Mouse (Mus musculus) neural tube, embryonic 12.5 days (tissue): Measurements from ENCODE around the gene Aph1a. TPM values are rescaled to one million over a fixed set of nuclear protein-coding genes. Genes with fewer than 3 reads are reported as not detected.

ENCODE experiments used
- ATAC-seq: fragments of 200-750 bp; cut with Nextera tagmentation; 2 replicates; pipeline ENCODE4 v1.8.0; 2017; ENCODE audit warnings: low read depth, mild to moderate bottlenecking, moderate TSS enrichment, moderate library complexity; ENCODE audit not compliant: low FRiP score
- H3K27ac ChIP-seq: fragments of 300-500 bp; sonication (generic); 2 replicates; pipeline ENCODE4 v1.5.1; 2016
- H3K27me3 ChIP-seq: fragments of 300-500 bp; sonication (generic); replicated peaks from 2 replicates; pipeline ENCODE4 v1.6.1; 2016; ENCODE audit warnings: mild to moderate bottlenecking
- H3K36me3 ChIP-seq: fragments of 300-500 bp; sonication (generic); 2 replicates; pipeline ENCODE4 v1.6.1; 2016; ENCODE audit warnings: mild to moderate bottlenecking
- H3K4me1 ChIP-seq: fragments of 300-500 bp; sonication (generic); 2 replicates; pipeline ENCODE4 v1.6.1; 2016
- H3K4me2 ChIP-seq: fragments of 300-500 bp; sonication (generic); replicated peaks from 2 replicates; pipeline ENCODE4 v1.6.1; 2016; ENCODE audit warnings: mild to moderate bottlenecking
- H3K4me3 ChIP-seq: fragments of 300-500 bp; sonication (generic); 2 replicates; pipeline ENCODE4 v1.5.1; 2016
- H3K9ac ChIP-seq: fragments of 300-500 bp; sonication (generic); 2 replicates; pipeline ENCODE4 v1.6.1; 2016; ENCODE audit warnings: mild to moderate bottlenecking
- H3K9me3 ChIP-seq: fragments of 300-500 bp; sonication (generic); 2 replicates; pipeline ENCODE4 v1.6.1; 2016; ENCODE audit warnings: mild to moderate bottlenecking
- WGBS: fragments of 180-500 bp; shearing (Covaris S2); methylation state at CpG from one replicate; pipeline ENCODE4 v1.1.7; 2016; 5-methylcytosine and 5-hydroxymethylcytosine counted together
- polyA plus RNA-seq: library from polyadenylated mRNA; unstranded; fragments of >200 nt; fragmentation: Nextera tagmentation; extraction: Ambion mirVana; gene quantifications from 2 replicates; pipeline ENCODE4 v1.2.1, GENCODE M21; 2016

Aph1a gene
- polyA plus RNA-seq, 1 experiment from 2014 or later: 26.9 TPM

DNA sequence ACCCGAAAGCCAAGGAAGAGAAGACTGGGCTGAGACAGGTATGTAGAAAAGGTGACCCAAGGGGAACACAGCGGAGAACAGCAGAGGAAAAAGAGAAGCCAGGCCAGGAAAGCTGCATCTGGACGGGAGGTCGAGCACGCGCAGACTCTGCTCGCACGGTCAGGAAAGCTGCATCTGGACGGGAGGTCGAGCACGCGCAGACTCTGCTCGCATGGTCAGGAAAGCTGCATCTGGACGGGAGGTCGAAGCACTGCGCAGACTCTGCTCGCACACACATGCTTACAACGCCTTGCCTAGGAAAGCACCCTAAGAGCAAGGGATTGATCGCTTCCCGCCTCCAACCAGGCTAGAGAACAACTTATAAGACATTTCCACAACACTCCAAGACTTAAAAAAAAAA lies 28.2 kb upstream of the Aph1a start:
- ATAC-seq: no peak
- H3K27me3 ChIP-seq: no peaks in the 10 kb centered on the region
- no peaks in the 10 kb centered on the region for H3K9me3 ChIP-seq
- WGBS: 95% methylated on average over 20 of the region's 20 CpGs
- peaks cover 5% of the 10 kb centered on the region; the same call in 1 of the 2 replicates for H3K4me1 ChIP-seq
- H3K4me3 ChIP-seq: no peak overlapping the region
- no peak overlapping the region for H3K9ac ChIP-seq
- H3K36me3 ChIP-seq: peaks cover 44% of the 10 kb centered on the region
- H3K27ac ChIP-seq: no peak overlapping the region
- no peak overlapping the region for H3K4me2 ChIP-seq

DNA sequence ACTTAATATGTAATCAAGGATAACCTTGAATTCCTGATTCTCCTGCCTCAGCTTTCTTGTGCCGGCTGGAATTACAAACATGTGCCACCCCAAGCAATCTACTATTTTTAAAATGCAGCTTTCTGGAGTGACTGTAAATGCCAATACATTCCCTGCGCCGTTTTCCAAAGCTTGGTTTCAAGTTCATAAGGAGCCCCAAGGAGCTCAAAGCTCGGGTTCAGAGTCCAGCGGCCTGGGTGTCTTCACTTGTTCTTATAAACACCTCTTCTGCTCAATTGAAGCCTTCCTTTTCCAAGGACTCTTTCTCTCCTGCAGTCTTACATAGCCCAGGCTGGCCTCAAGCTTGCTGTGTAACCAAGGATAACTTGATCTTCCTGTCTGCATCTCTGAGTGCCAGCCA lies 27.7 kb upstream of the Aph1a start:
- Histone ChIP-seq H3K4me2 (no peak overlapping the region), H3K4me1 (peaks cover 7% of the 10 kb centered on the region; the same call in 1 of the 2 replicates), H3K4me3 (no peak overlapping the region), H3K27ac (no peak overlapping the region), H3K9me3 (no peaks in the 10 kb centered on the region), H3K27me3 (no peaks in the 10 kb centered on the region), H3K9ac (no peak overlapping the region), H3K36me3 (peaks cover 44% of the 10 kb centered on the region)
- 97% methylated on average over 5 of the region's 5 CpGs for WGBS
- no peak for ATAC-seq

DNA sequence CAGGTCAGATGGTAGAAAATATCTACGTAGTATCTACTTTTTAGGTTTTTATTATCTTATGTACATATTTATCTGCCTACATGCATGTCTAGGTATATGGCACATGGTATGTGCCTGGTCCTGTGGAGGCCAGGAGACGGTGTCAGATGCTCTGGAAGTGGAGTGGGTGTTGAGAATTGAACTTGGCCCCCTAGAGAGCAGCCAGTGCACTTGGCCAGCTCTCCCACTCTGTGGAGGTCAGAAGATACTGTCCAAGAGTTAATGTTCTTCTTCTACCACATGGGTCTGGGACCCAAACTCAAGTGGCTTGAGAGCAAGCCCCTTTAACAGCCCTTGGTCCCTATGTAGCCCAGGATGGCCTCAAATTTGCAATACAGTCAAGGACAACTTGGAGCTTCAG lies 26.4 kb upstream of the Aph1a start:
- H3K9me3 ChIP-seq: no peaks in the 10 kb centered on the region
- no peak for ATAC-seq
- 94% methylated on average over 2 of the region's 2 CpGs for WGBS
- 0 out of 2 replicates have a peak overlapping the region, but pooled peaks have one; percentile 26 for H3K9ac ChIP-seq
- H3K4me1 ChIP-seq: peaks cover 15% of the 10 kb centered on the region
- H3K4me3 ChIP-seq: no peak overlapping the region
- H3K27ac ChIP-seq: no peak overlapping the region
- peaks cover 44% of the 10 kb centered on the region for H3K36me3 ChIP-seq
- H3K4me2 ChIP-seq: no peak overlapping the region
- no peaks in the 10 kb centered on the region for H3K27me3 ChIP-seq

DNA sequence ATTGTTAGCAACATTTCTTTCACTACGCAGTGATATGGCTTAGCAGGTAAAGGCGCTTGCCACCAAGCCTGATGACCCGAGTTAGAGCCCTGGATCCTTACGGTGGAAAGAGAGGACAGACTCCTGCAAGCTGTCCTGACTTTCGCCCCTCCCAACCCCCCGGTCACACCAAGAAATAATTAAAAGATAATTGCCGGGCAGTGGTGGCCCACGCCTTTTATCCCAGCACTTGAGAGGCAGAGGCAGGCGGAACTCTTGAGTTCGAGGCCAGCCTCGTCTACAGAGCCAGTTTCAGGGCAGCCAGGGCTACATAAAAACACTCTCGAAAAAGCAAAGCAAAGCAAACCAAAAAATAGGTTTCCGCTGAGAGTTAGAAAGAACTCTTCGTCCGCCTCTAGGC lies 22.8 kb upstream of the Aph1a start:
- peaks cover 16% of the 10 kb centered on the region for H3K4me1 ChIP-seq
- peak overlapping the region; percentile 64 for H3K4me3 ChIP-seq
- no peak overlapping the region for H3K27ac ChIP-seq
- peak overlapping the region; percentile 78 for H3K9ac ChIP-seq
- H3K27me3 ChIP-seq: no peaks in the 10 kb centered on the region
- peak; percentile 72 for ATAC-seq
- H3K36me3 ChIP-seq: peaks cover 24% of the 10 kb centered on the region
- no peaks in the 10 kb centered on the region for H3K9me3 ChIP-seq
- H3K4me2 ChIP-seq: peak overlapping the region; percentile 78
- 8% methylated on average over 15 of the region's 15 CpGs for WGBS

DNA sequence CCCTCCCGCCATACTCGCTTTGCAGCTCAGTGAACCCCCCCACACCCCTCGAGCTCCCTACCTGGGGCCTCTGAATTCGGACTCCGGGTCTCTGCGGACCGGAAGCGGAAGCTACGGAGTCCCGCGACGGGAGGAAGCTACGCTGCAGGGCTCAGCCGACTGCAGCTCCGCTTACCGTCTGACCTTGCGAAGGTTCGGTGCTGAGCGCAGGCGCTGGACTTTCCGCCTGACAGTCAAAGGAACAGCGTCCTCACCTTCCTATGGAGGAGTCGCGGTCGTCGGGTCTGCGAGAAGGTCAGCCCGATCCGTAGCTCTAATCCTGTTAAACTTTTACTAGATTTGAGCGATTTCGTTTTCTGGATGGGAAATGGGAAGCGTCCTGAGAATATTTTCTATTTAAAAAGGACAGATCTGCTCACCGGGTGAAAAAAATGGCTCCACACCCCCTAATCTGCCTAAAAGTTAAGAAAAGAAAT lies 22.3 kb upstream of the Aph1a start, which contains the start of gene Mrps21:
TSS of gene Mrps21 (minus strand) at position 128 of the 476 bp plus-strand sequence.
- Histone ChIP-seq H3K36me3 (peaks cover 24% of the 10 kb centered on the region), H3K4me1 (peaks cover 16% of the 10 kb centered on the region), H3K27me3 (no peaks in the 10 kb centered on the region), H3K27ac (no peak within 1 kb of the TSS), H3K9me3 (no peaks in the 10 kb centered on the region), H3K9ac (peak within 1 kb of the TSS; percentile 78), H3K4me2 (peak within 1 kb of the TSS; percentile 78), H3K4me3 (peak within 1 kb of the TSS; percentile 64)
- peak; percentile 94 for ATAC-seq
- under 1% methylated on average over 33 of the region's 33 CpGs for WGBS

GRCm38 (mm10) chr3:95872048-95872447 lies 21.7 kb upstream of the Aph1a start:
- 80% methylated on average over 7 of the region's 7 CpGs for WGBS
- H3K9me3 ChIP-seq: no peaks in the 10 kb centered on the region
- peak overlapping the region; percentile 78 for H3K4me2 ChIP-seq
- H3K36me3 ChIP-seq: peaks cover 24% of the 10 kb centered on the region
- H3K4me3 ChIP-seq: peak overlapping the region; percentile 64
- peaks cover 16% of the 10 kb centered on the region for H3K4me1 ChIP-seq
- H3K9ac ChIP-seq: peak overlapping the region; percentile 78; the same call in 1 of the 2 replicates
- no peak overlapping the region for H3K27ac ChIP-seq
- H3K27me3 ChIP-seq: no peaks in the 10 kb centered on the region
- ATAC-seq: no peak

- 91% methylated on average over 4 of the region's 4 CpGs for WGBS
- no peaks in the 10 kb centered on the region for H3K9me3 ChIP-seq
- peaks cover 12% of the 10 kb centered on the region for H3K4me1 ChIP-seq
Observed at GRCm38 (mm10) chr3:95879063-95879462, 14.7 kb upstream of the Aph1a start.

DNA sequence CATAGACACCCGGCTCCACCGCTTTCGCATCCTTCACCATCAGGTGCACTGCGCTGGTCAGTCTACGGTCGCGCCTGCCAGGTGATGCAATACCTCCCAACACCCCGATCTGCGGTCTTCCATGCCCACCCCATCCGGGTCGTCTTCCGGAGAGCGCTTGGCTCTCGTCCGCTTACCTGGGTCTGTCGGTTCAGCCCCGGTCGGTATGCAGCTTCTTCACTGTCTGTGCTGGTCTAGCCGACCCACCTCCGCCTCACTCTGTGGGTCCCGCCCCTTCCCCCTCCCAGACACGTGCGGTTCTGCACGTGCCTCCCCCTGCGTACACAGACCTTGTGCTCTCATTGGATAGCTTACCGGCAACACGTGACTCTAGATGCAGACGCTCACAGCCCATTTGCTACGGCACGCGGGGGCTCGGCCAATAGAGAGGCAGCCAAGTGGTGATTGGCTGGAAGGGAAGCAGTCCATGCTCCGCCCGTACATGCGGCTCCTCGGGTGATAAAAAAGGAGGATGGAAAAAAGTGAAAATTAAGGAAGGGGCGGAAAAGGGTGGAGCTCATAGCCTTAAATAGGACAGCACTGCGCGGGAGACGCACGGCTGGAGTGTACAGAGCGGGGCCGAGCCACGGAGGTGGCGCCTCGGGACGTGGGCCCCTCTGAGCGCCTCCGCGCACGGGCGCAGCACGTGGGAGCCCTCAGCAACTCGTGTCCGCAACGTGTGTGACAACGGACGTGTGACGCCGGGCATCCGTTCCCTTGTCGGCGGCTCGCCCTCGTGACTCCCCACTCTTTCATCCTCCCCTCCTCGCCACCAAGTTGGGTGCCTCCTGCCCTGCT lies 11.6 kb upstream of the Aph1a start, which contains the start of gene Ciart:
TSS of gene Ciart (minus strand) at position 273 of the 837 bp plus-strand sequence.
- Histone ChIP-seq H3K4me3 (peak within 1 kb of the TSS; percentile 51), H3K27ac (no peak within 1 kb of the TSS), H3K36me3 (no peaks in the 10 kb centered on the region), H3K9ac (peak within 1 kb of the TSS; percentile 51), H3K4me2 (peak within 1 kb of the TSS; percentile 99), H3K9me3 (no peaks in the 10 kb centered on the region), H3K4me1 (peaks cover 12% of the 10 kb centered on the region), H3K27me3 (no peaks in the 10 kb centered on the region)
- WGBS: under 1% methylated on average over 66 of the region's 66 CpGs
- ATAC-seq: peak; percentile 99

More at GRCm38 (mm10) chr3:95879063-95879462, 14.7 kb upstream of the Aph1a start:
- no peak for ATAC-seq
- H3K27me3 ChIP-seq: no peaks in the 10 kb centered on the region
- H3K4me2 ChIP-seq: no peak overlapping the region
- no peak overlapping the region for H3K27ac ChIP-seq
- H3K9ac ChIP-seq: no peak overlapping the region
- H3K4me3 ChIP-seq: no peak overlapping the region
- no peaks in the 10 kb centered on the region for H3K36me3 ChIP-seq

DNA sequence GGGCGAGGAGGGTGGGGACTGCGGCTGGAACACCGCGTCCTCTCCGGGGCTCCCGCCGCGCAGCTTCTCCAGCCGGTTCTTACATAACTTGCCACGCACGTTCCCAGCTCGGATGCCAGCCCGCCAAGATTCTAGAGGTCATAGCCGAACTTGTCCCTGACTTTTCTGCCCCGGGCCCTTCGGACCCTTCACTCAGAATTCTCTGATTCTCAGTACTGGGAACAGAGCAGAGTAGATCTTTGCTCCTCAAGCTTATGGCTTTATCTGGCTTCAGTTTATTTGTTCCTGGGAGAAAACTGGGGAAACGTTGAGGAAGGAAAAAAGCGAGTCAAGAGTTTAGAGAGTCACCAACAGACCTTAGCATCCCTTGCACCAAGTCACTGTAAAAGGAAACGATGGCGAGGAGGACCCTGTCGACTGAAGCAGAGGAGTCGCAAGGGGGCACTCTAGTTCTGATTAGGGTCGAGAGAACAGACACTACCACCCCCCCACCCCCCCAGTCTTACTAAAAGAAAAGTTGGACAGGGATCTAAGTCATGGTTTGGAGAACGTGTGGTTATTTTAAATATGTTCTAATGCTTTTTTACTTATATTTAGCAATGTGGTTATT lies 10.8 kb upstream of the Aph1a start:
- Histone ChIP-seq H3K9me3 (no peaks in the 10 kb centered on the region), H3K9ac (peak overlapping the region; percentile 51), H3K36me3 (no peaks in the 10 kb centered on the region), H3K4me3 (peak overlapping the region; percentile 51), H3K4me1 (peaks cover 12% of the 10 kb centered on the region), H3K4me2 (peak overlapping the region; percentile 99), H3K27ac (no peak overlapping the region), H3K27me3 (no peaks in the 10 kb centered on the region)
- WGBS: 3% methylated on average over 24 of the region's 24 CpGs
- 0 out of 2 replicates have a peak, but pooled peaks have one; percentile 1 for ATAC-seq

DNA sequence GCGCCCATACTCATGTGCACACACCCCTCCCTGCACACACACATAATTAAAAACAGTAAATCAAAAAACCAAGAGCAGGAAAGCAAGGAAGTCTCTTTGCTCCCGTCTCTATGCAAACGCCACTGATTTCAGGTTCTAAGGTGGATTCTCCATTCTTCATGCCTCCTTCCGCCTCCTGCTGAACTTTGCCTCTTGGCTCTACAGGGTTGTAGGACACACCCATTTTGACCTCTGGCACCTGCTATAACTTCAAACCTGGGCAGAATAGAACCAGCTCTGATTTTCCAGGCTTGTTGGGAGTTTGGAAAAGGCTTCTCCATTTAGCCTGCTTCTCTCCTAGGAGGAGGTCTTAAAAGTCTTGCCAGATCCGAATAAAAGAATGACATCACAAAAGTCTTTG lies 9.4 kb upstream of the Aph1a start:
- Histone ChIP-seq H3K9me3 (no peaks in the 10 kb centered on the region), H3K36me3 (no peaks in the 10 kb centered on the region), H3K4me3 (no peak overlapping the region), H3K4me1 (peaks cover 12% of the 10 kb centered on the region), H3K4me2 (no peak overlapping the region), H3K9ac (no peak overlapping the region), H3K27ac (no peak overlapping the region), H3K27me3 (no peaks in the 10 kb centered on the region)
- 81% methylated on average over 5 of the region's 5 CpGs for WGBS
- no peak for ATAC-seq

DNA sequence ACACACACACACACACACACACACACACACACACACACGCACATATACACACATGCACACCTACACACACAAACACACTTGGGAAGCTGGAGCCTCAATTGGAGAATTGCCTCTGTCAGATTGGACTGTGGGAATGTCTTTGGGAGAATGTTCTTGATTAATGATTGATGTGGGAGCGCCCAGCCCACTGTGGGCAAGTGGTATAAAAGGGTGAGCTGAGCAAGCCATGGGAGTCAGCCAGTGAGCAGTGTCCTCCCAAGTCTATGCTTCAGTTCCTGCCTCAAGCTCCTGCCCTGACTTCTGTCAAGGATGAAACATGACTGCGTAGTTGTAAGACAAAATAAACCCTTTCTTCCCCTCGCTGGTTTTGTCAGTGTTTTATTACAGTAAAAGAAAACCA lies 6.2 kb upstream of the Aph1a start:
- Histone ChIP-seq H3K4me3 (no peak overlapping the region), H3K9ac (no peak overlapping the region), H3K27me3 (no peaks in the 10 kb centered on the region), H3K27ac (no peak overlapping the region), H3K4me1 (peaks cover 13% of the 10 kb centered on the region), H3K36me3 (no peaks in the 10 kb centered on the region), H3K4me2 (no peak overlapping the region), H3K9me3 (no peaks in the 10 kb centered on the region)
- WGBS: 79% methylated on average over 4 of the region's 4 CpGs
- no peak for ATAC-seq

- 75% methylated on average over 3 of the region's 3 CpGs for WGBS
- no peak overlapping the region for H3K4me3 ChIP-seq
- no peaks in the 10 kb centered on the region for H3K27me3 ChIP-seq
- no peak overlapping the region for H3K9ac ChIP-seq
- H3K27ac ChIP-seq: no peak overlapping the region
- H3K9me3 ChIP-seq: no peaks in the 10 kb centered on the region
- no peak for ATAC-seq
- H3K36me3 ChIP-seq: no peaks in the 10 kb centered on the region
- peaks cover 14% of the 10 kb centered on the region; the same call in 1 of the 2 replicates for H3K4me1 ChIP-seq
- H3K4me2 ChIP-seq: no peak overlapping the region
Observed at GRCm38 (mm10) chr3:95889664-95890063, 4.1 kb upstream of the Aph1a start.
